ENCODE assay signal across 28 mouse cellular contexts in the genomic region with DNA sequence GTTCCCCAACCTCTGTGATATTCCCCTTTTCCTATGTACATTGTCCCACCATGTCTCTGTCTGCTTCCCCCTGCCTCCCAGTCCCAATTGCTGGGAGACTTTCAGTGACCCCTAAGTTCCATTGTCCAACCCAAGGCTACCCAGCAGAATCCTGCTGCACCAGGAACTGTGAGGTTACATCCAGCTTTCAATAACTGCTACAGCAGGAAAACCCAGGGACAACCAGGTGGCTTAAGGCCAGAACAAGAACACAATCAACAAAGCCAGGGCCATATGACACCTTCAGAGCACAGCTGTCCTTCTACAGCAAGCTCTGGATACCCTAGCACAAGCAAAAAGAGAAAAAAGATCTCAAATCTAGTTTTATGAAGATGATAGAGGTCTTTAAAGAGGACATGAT. TPM values are rescaled to one million over a fixed set of nuclear protein-coding genes. Genes with fewer than 3 reads are reported as not detected.
"Had no signal": no experiment of that assay in that cellular context is flagged by ENCODE, and none has a peak within 500 bp of the region (broad histone marks: within the 10 kb centered on the region; RNA-seq: fewer than 3 reads in every experiment).

No protein-coding gene starts in this region.

- H3K4me1 ChIP-seq: lung, embryonic 15.5 days; midbrain, embryonic 10.5 days; midbrain, embryonic 12.5 days; neural tube, embryonic 13.5 days; neural tube, embryonic 15.5 days had no signal

- DNase-seq: liver, postnatal 0 days; lung, adult 2 months; lung, postnatal 14 days; lung, postnatal 36 days; midbrain, embryonic 14.5 days; retina, postnatal 1 day; right cerebral cortex, adult 18-20 months; right cerebral cortex, postnatal 25 days; right cerebral cortex, postnatal 4 days; spleen, adult 18-20 months; thymus, adult 18-20 months; thymus, postnatal 14 days; thymus, postnatal 36 days had no signal

- H3K27ac ChIP-seq: lung, embryonic 15.5 days; midbrain, embryonic 10.5 days; midbrain, embryonic 12.5 days; neural tube, embryonic 13.5 days; neural tube, embryonic 15.5 days had no signal

- H3K4me3 ChIP-seq: lung, embryonic 15.5 days; midbrain, embryonic 10.5 days; midbrain, embryonic 12.5 days; myocyte; neural tube, embryonic 13.5 days; neural tube, embryonic 15.5 days had no signal

RNA-seq across cellular contexts. Expression of gene Apol10b, which starts 6.9 kb away (rescaled TPM):
- total RNA-seq: megakaryocyte, adult 5-6 weeks; megakaryocyte-erythroid progenitor cell, adult 5-6 weeks had no signal
- polyA plus RNA-seq: liver, postnatal 0 days; midbrain, embryonic 10.5 days; midbrain, embryonic 12.5 days; neural tube, embryonic 11.5 days; neural tube, embryonic 13.5 days; neural tube, embryonic 15.5 days had no signal

RNA-seq across cellular contexts. Expression of gene Gm36245, which starts 10.1 kb away (rescaled TPM):
- total RNA-seq: megakaryocyte, adult 5-6 weeks; megakaryocyte-erythroid progenitor cell, adult 5-6 weeks had no signal
- polyA plus RNA-seq: liver, postnatal 0 days; lung, adult 2 months; lung, embryonic 15.5 days; lung, postnatal 0 days; midbrain, embryonic 10.5 days; midbrain, embryonic 12.5 days; midbrain, embryonic 14.5 days; midbrain, embryonic 16.5 days; myocyte; neural tube, embryonic 11.5 days; neural tube, embryonic 13.5 days; neural tube, embryonic 15.5 days; small intestine, adult 2 months; stomach, embryonic 14.5 days; stomach, embryonic 16.5 days; thymus, postnatal 0 days had no signal

RNA-seq across cellular contexts. Expression of gene 1700025B11Rik, which starts 27.3 kb away (rescaled TPM):
- total RNA-seq: megakaryocyte, adult 5-6 weeks; megakaryocyte-erythroid progenitor cell, adult 5-6 weeks had no signal
- polyA plus RNA-seq: liver, postnatal 0 days; lung, adult 2 months; lung, embryonic 15.5 days; lung, postnatal 0 days; midbrain, embryonic 10.5 days; midbrain, embryonic 12.5 days; midbrain, embryonic 14.5 days; midbrain, embryonic 16.5 days; myocyte; neural tube, embryonic 11.5 days; neural tube, embryonic 13.5 days; neural tube, embryonic 15.5 days; small intestine, adult 2 months; stomach, embryonic 14.5 days; stomach, embryonic 16.5 days; thymus, postnatal 0 days had no signal

RNA-seq across cellular contexts. Expression of gene Apol11b, which starts 54.1 kb away (rescaled TPM):
- total RNA-seq: megakaryocyte, adult 5-6 weeks had no signal
- polyA plus RNA-seq: midbrain, embryonic 10.5 days; midbrain, embryonic 14.5 days; midbrain, embryonic 16.5 days; neural tube, embryonic 11.5 days; stomach, embryonic 14.5 days had no signal

RNA-seq across cellular contexts. Expression of gene Apol7c, which starts 55.9 kb away (rescaled TPM):
- total RNA-seq: megakaryocyte-erythroid progenitor cell, adult 5-6 weeks had no signal
- polyA plus RNA-seq: liver, postnatal 0 days; midbrain, embryonic 10.5 days; midbrain, embryonic 12.5 days; midbrain, embryonic 14.5 days; midbrain, embryonic 16.5 days; myocyte; neural tube, embryonic 11.5 days; neural tube, embryonic 13.5 days; neural tube, embryonic 15.5 days had no signal
